Mouse (Mus musculus) megakaryocyte, embryonic 14.5 days (primary cell): ENCODE data around the gene Ilk.

Source experiments
- FLI1 ChIP-seq: IDR thresholded peaks from 2 replicates; pipeline ENCODE4 v1.6.1; 2012; ENCODE audit warnings: low read length, inconsistent platforms, mixed read lengths
- GATA1 ChIP-seq: IDR thresholded peaks from 3 replicates; pipeline ENCODE4 v1.6.1; 2012; ENCODE audit warnings: mixed read lengths, low read length, inconsistent platforms, borderline replicate concordance

- TF ChIP-seq GATA1 (no peak), FLI1 (no peak)
Measured at GRCm38 (mm10) chr7:105791147-105791546, 54.8 kb downstream of the Ilk start.
